Mouse (Mus musculus): ENCODE results near the gene Fndc8.
"Not testable (repeated sequence)": the region's sequence is repeated elsewhere in the genome, so short reads cannot be mapped to it uniquely, and the experiment has no call there.

Gene Fndc8

DNA sequence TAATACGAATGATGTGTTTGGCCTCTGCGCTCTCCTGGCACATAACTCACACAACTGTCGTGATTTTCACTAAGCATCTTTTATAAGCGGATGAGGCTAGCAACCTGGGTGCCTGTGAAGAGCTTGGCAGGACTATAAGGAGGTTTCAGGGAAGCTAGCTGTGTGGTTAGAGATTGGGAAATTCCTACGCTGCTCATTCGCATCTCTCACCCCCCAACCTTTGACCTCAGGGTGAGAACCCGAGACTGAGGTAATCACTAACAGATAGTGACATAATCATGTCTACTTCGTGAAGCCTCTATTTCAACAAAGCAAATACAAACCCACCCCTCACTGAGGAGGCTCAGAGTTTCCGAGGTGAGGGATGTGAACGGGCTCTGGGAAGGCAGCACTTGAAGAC is 28.8 kb downstream of the Fndc8 start:
- no peak for DNase-seq

DNA sequence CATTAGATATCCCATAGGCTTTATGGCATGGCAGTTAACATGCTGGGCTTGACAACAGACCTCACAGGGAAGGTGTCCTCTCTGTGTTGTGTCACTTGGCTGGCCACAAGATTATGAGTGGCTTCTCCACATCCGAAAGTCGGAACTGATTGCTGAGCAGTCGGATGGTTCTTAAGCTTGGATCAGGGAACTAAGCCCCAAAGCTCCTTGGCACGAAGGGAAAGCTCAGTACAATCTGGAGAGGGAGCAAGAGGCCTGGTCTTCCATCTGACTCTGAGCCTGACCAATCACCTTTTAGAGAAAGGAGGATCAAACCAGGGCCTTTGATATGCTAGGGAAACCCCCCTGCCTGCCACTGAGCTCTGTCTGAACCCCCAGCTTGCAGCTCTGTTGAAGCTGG is 29.8 kb downstream of the Fndc8 start:
- DNase-seq: no peak

DNA sequence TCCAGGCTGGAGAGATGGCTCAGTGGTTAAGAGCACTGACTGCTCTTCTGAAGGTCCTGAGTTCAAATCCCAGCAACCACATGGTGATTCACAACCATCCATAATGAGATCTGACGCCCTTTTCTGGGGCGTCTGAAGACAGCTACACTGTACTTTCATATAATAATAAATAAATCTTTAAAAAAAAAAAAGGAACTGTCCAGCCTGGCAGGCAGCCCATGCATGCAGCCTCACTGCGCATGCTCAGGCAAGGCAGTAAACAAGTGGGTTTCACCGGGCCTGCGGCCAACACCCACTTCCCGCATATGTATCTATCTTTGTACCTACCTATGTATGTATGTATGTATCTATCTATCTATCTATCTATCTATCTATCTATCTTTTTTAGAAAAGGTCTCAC is 32.0 kb downstream of the Fndc8 start:
- DNase-seq: not testable (repeated sequence)

DNA sequence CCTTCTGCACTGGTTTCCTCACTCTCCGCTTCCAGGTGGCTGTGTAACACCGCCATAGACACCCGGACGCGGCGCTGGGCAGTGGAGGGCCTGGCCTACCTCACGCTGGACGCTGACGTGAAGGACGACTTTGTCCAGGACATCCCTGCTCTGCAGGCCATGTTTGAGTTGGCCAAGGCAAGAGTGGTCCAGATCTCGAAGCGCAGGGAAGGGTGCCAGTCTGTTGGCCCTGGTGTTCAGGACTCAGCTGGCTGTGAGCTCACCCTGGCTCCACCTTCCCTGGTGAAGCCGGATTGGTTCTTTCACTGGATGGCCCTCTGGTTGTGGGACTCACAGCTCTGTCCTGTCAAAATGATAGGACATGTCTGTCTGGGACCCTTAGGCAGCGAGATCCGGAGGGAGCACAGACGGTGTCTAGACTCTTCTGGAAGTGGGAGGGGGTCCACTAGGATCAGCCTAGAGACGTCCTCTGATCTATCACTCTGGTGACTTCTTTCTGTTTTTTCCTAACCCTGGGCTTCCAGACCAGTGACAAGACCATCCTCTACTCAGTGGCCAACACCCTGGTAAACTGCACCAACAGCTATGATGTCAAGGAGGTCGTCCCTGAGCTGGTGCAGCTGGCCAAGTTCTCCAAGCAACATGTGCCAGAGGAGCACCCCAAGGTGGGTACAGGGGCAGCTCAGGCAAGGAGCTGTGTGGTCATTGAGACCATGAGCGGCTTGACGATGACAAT is 37.1 kb downstream of the Fndc8 start:
- DNase-seq: no peak

DNA sequence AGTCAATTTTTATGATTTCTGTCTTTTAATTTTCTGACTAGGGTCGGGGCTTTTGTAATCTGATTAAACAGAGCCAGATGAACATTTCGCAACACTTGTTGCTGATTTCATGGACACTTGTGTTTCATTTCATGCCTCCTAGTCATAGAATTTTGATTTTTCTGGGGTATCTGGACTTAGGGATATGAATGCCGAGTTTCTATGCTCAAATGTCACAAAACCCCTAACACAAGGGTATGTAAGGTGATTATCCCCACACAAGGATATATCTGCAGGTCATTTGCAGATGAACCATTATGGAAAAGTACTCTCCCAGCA is 37.7 kb downstream of the Fndc8 start:
- DNase-seq: no peak

DNA sequence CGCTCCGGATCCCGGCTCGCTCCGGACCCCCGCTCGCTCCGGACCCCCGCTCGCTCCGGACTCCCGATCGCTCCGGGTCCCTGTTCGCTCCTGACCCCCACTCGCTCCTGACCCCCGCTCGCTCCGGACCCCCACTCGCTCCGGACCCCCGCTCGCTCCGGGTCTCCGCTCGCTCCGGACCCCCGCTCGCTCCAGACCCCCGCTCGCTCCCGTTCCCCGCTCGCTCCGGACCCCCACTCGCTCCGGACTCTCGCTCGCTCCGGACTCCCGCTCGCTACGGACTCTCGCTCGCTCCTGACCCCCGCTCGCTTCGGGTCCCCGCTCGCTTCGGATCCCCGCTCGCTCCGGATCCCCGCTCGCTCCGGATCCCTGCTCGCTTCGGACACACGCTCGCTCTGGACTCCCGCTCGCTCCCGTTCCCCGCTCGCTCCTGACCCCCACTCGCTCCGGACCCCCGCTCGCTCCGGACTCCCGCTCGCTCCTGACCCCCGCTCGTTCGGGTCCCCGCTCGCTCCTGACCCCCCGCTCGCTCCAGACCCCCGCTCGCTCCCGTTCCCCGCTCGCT is 38.5 kb downstream of the Fndc8 start:
- not testable (repeated sequence) for DNase-seq

DNA sequence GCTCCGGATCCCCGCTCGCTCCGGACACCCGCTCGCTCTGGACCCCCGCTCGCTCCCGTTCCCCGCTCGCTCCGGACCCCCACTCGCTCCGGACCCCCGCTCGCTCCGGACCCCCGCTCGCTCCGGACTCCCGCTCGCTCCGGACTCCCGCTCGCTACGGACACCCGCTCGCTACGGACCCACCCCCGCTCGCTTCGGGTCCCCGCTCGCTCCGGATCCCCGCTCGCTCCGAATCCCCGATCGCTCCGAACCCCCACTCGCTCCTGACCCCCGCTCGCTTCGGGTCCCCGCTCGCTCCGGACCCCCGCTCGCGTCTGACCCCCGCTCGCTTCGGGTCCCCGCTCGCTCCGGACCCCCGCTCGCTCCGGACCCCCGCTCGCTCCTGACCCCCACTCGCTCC is 39.2 kb downstream of the Fndc8 start:
- not testable (repeated sequence) for DNase-seq

DNA sequence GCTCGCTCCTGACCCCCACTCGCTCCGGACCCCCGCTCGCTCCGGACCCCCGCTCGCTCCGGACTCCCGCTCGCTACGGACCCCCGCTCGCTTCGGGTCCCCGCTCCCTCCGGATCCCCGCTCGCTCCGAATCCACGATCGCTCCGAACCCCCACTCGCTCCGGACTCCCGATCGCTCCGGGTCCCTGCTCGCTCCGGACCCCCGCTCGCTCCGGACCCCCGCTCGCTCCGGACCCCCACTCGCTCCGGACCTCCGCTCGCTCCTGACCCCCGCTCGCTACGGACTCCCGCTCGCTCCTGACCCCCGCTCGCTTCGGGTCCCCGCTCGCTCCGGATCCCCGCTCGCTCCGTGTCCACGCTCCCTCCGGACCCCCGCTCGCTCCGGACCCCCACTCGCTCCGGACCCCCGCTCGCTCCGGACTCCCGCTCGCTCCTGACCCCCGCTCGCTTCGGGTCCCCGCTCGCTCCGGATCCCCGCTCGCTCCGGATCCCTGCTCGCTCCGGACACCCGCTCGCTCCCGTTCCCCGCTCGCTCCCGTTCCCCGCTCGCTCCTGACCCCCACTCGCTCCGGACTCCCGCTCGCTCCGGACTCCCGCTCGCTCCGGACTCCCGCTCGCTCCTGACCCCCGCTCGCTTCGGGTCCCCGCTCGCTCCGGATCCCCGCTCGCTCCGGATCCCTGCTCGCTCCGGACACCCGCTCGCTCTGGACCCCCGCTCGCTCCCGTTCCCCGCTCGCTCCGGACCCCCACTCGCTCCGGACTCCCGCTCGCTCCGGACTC is 39.9 kb downstream of the Fndc8 start:
- DNase-seq: not testable (repeated sequence)

DNA sequence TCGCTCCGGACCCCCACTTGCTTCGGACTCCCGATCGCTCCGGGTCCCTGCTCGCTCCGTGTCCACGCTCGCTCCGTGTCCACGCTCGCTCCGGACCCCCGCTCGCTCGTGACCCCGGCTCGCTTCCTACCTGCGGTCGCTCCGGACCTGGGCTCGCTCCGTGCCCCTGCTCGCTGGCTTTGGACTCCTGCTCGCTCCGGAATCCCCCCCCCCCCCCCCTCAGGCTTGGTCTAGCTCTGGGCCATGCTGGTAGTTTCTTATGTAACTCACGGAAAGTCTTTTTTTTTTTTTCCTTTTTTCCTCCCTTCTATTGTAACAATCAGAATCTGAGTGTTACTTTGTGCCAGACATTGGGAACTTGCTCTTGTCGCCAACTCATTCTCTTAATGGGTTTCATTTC is 41.3 kb downstream of the Fndc8 start:
- no peak for DNase-seq

DNA sequence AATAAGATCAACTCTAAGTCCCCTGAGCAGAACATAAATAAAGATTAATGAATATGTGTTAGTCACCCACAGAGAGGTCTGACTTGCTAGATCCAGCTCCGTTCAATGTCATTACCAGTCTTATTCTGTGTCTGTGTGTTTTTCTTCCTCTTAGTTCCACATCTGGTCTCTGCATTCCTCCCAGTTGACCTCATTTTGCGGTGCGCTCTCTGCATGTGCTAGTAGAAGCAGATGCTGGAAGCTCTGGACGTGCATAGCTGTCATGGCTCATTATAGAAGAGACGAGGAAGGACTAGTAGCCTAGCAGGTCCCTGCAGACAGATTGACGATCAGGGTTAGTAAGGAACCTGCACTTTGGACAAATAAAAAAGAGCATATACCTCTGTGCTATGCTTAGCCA is 51.4 kb downstream of the Fndc8 start:
- DNase-seq: no peak

DNA sequence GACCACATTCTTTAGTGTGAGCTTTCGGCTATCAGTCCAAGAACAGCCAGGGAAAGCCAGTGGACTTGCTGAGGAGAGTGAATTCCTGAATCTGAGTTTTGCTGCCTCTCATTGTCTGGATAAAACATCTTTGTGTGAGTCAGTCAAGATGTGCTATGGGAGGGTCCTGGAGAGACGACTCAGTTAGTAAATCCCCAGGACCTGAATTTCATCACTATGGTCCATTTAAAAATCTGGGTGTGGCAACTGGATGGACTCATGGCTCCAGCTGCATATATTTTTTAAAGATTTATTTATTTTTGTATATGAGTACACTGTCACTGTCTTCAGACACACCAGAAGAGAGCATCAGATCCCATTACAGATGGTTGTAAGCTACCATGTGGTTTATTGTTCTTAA is 53.7 kb downstream of the Fndc8 start:
- no peak for DNase-seq

DNA sequence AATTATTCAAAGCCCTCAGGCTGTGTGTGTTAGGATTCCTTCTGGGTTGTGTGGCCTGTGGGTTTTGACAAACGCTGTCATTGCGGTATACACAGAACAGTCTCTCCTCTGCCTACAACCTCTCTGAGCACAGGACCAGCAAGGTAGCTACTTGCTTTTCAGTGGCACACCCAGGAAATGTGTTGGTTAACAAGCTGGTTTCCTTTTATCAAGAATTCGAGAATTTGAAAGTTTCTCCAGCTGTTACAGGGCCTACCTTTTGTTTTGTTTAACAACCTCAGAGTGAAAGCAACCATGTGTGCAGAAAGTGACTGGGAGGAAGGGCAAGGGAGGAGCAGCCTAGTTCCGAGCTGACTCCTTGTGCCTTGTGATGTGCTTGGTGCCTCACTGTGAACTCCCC is 55.5 kb downstream of the Fndc8 start:
- no peak for DNase-seq

DNA sequence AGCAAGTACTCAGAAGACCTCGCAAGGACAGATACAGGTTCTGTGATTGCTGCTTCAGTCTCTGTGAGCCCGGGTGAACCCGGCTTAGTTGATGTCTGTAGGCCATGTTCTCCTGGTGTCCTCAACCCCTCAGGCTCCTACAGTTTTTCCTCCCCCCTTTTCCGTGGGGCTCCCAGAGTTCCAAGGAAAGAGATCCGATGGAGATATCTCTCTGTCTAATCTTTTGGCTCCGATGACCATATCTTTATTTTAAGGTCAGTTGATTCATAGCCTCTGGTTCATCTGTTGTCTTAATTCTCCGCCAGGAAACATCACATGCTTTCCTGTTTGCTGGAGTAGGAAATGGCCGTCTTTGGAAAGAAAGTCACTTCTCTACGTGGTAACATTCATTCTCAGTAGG is 57.1 kb downstream of the Fndc8 start:
- peak; percentile 43 for DNase-seq
